13 mouse cellular contexts compared by ENCODE assay signal in genomic region chr1:73140557-73141345, GRCm38 (mm10).
DNase-seq lines count a peak whose midpoint lies in the region; ATAC-seq and TF ChIP-seq lines count a peak whose summit lies in the region.
"Had no signal": no experiment of that assay in that cellular context is flagged by ENCODE, and none has a peak within 500 bp of the region (broad histone marks: within the 10 kb centered on the region; RNA-seq: fewer than 3 reads in every experiment).

No protein-coding gene starts in this region.

- DNase-seq in adrenal gland, postnatal 14 days, result peak; percentile 28
- no peak for DNase-seq in adrenal gland, postnatal 25 days
- DNase-seq in lung, adult 18-20 months, result peak; percentile 33 to 62
- no peak for DNase-seq in lung, adult 2 months
- peak; percentile 66 for DNase-seq in lung, postnatal 25 days (ENCODE audit: low spot score)
- DNase-seq in hindbrain, embryonic 11.5 days (ENCODE audit: low spot score), result no peak
- DNase-seq in spleen, adult 12 weeks (ENCODE audit: low spot score), result no peak

- H3K4me1 ChIP-seq in lung, adult 2 months (ENCODE audit: control insufficient read depth, insufficient read depth, low read length), result peaks cover 6% of the 10 kb centered on the region; the same call in 1 of the 2 replicates
- H3K4me1 ChIP-seq in kidney, embryonic 15.5 days, result 0 out of 2 replicates have a peak, but pooled peaks cover 6% of the 10 kb centered on the region
- H3K4me1 ChIP-seq in hindbrain, embryonic 11.5 days (replicated peaks; ENCODE audit: control insufficient read depth, insufficient read depth, low read length), result no peaks in the 10 kb centered on the region
- H3K4me1 ChIP-seq: hindbrain, embryonic 15.5 days had no signal

- WGBS in lung, adult 2 months, result 46% methylated on average over 7 of the region's 7 CpGs
- 66% methylated on average over 7 of the region's 7 CpGs for WGBS in kidney, embryonic 15.5 days
- 64% methylated on average over 7 of the region's 7 CpGs for WGBS in hindbrain, embryonic 11.5 days

- no peak overlapping the region for H3K4me2 ChIP-seq in kidney, embryonic 15.5 days
- H3K4me2 ChIP-seq in hindbrain, embryonic 11.5 days (replicated peaks; ENCODE audit: low read depth, low read length), result no peak overlapping the region
- H3K4me2 ChIP-seq: hindbrain, embryonic 15.5 days; limb, embryonic 12.5 days; stomach, embryonic 15.5 days had no signal

- ATAC-seq in kidney, embryonic 15.5 days (replicated peaks; ENCODE audit: low FRiP score), result no peak
- no peak for ATAC-seq in hindbrain, embryonic 11.5 days (ENCODE audit: low FRiP score)
- ATAC-seq: forebrain, embryonic 14.5 days had no signal

- H3K9ac ChIP-seq in kidney, embryonic 15.5 days, result no peak overlapping the region
- no peak overlapping the region for H3K9ac ChIP-seq in hindbrain, embryonic 11.5 days (ENCODE audit: low read depth, low read length)
- H3K9ac ChIP-seq: hindbrain, embryonic 15.5 days; limb, embryonic 12.5 days; stomach, embryonic 15.5 days had no signal

- no peak overlapping the region for H3K4me3 ChIP-seq in lung, adult 2 months (replicated peaks; ENCODE audit: extremely low read depth, low read depth, low read length)
- no peak overlapping the region for H3K4me3 ChIP-seq in kidney, embryonic 15.5 days (replicated peaks)
- no peak overlapping the region for H3K4me3 ChIP-seq in hindbrain, embryonic 11.5 days (ENCODE audit: low read depth, low read length)
- H3K4me3 ChIP-seq: hindbrain, embryonic 15.5 days; limb, embryonic 12.5 days; stomach, embryonic 15.5 days had no signal

- no peak for TF ChIP-seq POLR2A in lung, adult 2 months (IDR thresholded peaks at IDR 0.05; ENCODE audit: borderline replicate concordance, extremely low read depth, low read depth, low read length)

- H3K9me3 ChIP-seq in kidney, embryonic 15.5 days (replicated peaks), result 0 out of 2 replicates have a peak, but pooled peaks cover 4% of the 10 kb centered on the region
- H3K9me3 ChIP-seq in hindbrain, embryonic 11.5 days (ENCODE audit: control insufficient read depth, low read length), result no peaks in the 10 kb centered on the region
- H3K9me3 ChIP-seq: hindbrain, embryonic 15.5 days; stomach, embryonic 15.5 days had no signal

- no peaks in the 10 kb centered on the region for H3K36me3 ChIP-seq in kidney, embryonic 15.5 days
- H3K36me3 ChIP-seq in hindbrain, embryonic 11.5 days (ENCODE audit: control insufficient read depth, insufficient read depth, low read length), result no peaks in the 10 kb centered on the region
- H3K36me3 ChIP-seq: hindbrain, embryonic 15.5 days; limb, embryonic 12.5 days; stomach, embryonic 15.5 days had no signal

- H3K27ac ChIP-seq in kidney, embryonic 15.5 days, result 0 out of 2 replicates have a peak overlapping the region, but pooled peaks have one; percentile 48
- H3K27ac ChIP-seq in hindbrain, embryonic 11.5 days (ENCODE audit: low read depth, low read length), result no peak overlapping the region
- H3K27ac ChIP-seq: hindbrain, embryonic 15.5 days; limb, embryonic 12.5 days; macrophage; stomach, embryonic 15.5 days had no signal

- no peaks in the 10 kb centered on the region for H3K27me3 ChIP-seq in kidney, embryonic 15.5 days
- no peaks in the 10 kb centered on the region for H3K27me3 ChIP-seq in hindbrain, embryonic 11.5 days (ENCODE audit: control insufficient read depth, insufficient read depth, low read length)
- H3K27me3 ChIP-seq: hindbrain, embryonic 15.5 days; limb, embryonic 12.5 days; stomach, embryonic 15.5 days had no signal

- no peak for TF ChIP-seq CTCF in lung, adult 2 months (IDR thresholded peaks at IDR 0.05; ENCODE audit: insufficient read depth, low read length)

Comparison
In these comparisons a context has a peak if more than half of its experiments do, and no peak if none do; other contexts are left out.
1. DNase-seq: peak in adrenal gland, postnatal 14 days (single experiment), lung, adult 18-20 months (2 of 2) and lung, postnatal 25 days (single experiment); none in adrenal gland, postnatal 25 days (single experiment), lung, adult 2 months (single experiment), hindbrain, embryonic 11.5 days (single experiment) and spleen, adult 12 weeks (single experiment).